Mouse (Mus musculus) limb, embryonic 14.5 days (tissue): Measurements from ENCODE around the gene Hnrnpl. TPM values are rescaled to one million over a fixed set of nuclear protein-coding genes. Genes with fewer than 3 reads are reported as not detected.

Experiments used
- ATAC-seq: fragments of 200-750 bp; cut with Nextera tagmentation; 2 replicates; pipeline ENCODE4 v1.8.0; 2017; ENCODE audit warnings: low read depth, moderate number of reproducible peaks, moderate TSS enrichment; ENCODE audit not compliant: low FRiP score
- DNase-seq: peaks from one replicate; pipeline ENCODE4 v3.0.0-alpha.2; 2015; ENCODE audit warnings: low spot score
- H3K27ac ChIP-seq: fragments of 300-500 bp; sonication (generic); replicated peaks from 2 replicates; pipeline ENCODE4 v1.5.1; 2014; ENCODE audit warnings: low read depth, mild to moderate bottlenecking, low read length, moderate library complexity, mixed read lengths
- H3K27me3 ChIP-seq: fragments of 300-500 bp; sonication (generic); 2 replicates; pipeline ENCODE4 v1.6.1; 2014; ENCODE audit warnings: low read length, mixed read lengths; ENCODE audit not compliant: control insufficient read depth, insufficient read depth
- H3K36me3 ChIP-seq: fragments of 300-500 bp; sonication (generic); 2 replicates; pipeline ENCODE4 v1.6.1; 2014; ENCODE audit warnings: mild to moderate bottlenecking, low read length, moderate library complexity, mixed read lengths; ENCODE audit not compliant: control insufficient read depth, insufficient read depth
- H3K4me1 ChIP-seq: fragments of 300-500 bp; sonication (generic); 2 replicates; pipeline ENCODE4 v1.6.1; 2014; ENCODE audit warnings: antibody characterized with exemption, low read length, mixed read lengths; ENCODE audit not compliant: control insufficient read depth, insufficient read depth
- H3K4me2 ChIP-seq: fragments of 300-500 bp; sonication (generic); replicated peaks from 2 replicates; pipeline ENCODE4 v1.6.1; 2014; ENCODE audit warnings: low read depth, mild to moderate bottlenecking, low read length, moderate library complexity; ENCODE audit not compliant: severe bottlenecking
- H3K4me3 ChIP-seq: fragments of 300-500 bp; sonication (generic); replicated peaks from 2 replicates; pipeline ENCODE4 v1.5.1; 2014; ENCODE audit warnings: low read length
- H3K9ac ChIP-seq: fragments of 300-500 bp; sonication (generic); 2 replicates; pipeline ENCODE4 v1.6.1; 2014; ENCODE audit warnings: mild to moderate bottlenecking, low read depth, low read length, moderate library complexity; ENCODE audit not compliant: severe bottlenecking
- H3K9me3 ChIP-seq: fragments of 300-500 bp; sonication (generic); 2 replicates; pipeline ENCODE4 v1.6.1; 2016; ENCODE audit warnings: low read length; ENCODE audit not compliant: control insufficient read depth
- POLR2A ChIP-seq: fragments of 200-500 bp; IDR thresholded peaks from 2 replicates; pipeline ENCODE4 v1.8.0; 2012; ENCODE audit warnings: inconsistent platforms, mild to moderate bottlenecking, moderate library complexity, borderline replicate concordance; ENCODE audit not compliant: insufficient read depth, insufficient read length; ENCODE audit errors: extremely low read depth
- WGBS: fragments of 180-500 bp; shearing (Covaris S2); extraction: QIAGEN DNeasy Blood & Tissue Kit; methylation state at CpG from one replicate; pipeline ENCODE4 v1.1.7; 2014; 5-methylcytosine and 5-hydroxymethylcytosine counted together
- polyA plus RNA-seq, 2 experiments: library from polyadenylated mRNA; depleted of rRNA in 1 of 2; stranded (reverse) in 1 of 2; unstranded in 1 of 2; fragments of >200 nt; fragmentation: Nextera tagmentation in 1 of 2; extraction: Ambion mirVana in 1 of 2; gene quantifications; 2 replicates each; pipeline versions ENCODE4 v1.2.1 to v1.2.3; 2012 to 2014

Gene Hnrnpl
- polyA plus RNA-seq, 2 experiments = 208 to 525 TPM

DNA sequence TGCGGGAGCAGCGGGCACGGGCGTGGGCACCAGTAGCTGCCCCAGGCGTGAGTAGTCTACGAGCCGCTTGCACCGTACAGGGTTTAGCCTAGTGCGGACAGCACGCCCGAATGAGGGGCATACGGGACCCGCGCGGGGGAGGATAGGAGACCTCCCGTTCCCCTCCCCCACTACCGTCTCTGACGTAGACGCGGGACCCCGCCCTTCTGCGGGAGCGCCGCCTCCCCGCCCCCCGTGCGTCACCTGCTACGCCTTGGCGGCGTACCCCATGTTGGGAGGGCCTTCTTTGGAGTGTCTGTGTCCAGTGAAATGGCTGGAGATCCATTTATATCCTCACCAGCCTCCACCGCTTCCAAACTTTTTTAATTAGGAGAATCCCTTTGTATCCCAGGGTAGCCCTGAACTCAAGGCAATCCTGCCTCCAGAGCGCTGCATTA lies 634 bp downstream of the Hnrnpl start:
- DNase-seq (peak; percentile 94), ATAC-seq (peak; percentile 67)
- peak overlapping the region; percentile 100 for H3K27ac ChIP-seq
- peaks cover 21% of the 10 kb centered on the region for H3K36me3 ChIP-seq
- H3K4me3 ChIP-seq = peak overlapping the region; percentile 69
- H3K4me2 ChIP-seq = peak overlapping the region; percentile 94
- peaks cover 22% of the 10 kb centered on the region for H3K4me1 ChIP-seq
- peak; percentile 89; the same call in 1 of the 2 replicates for TF ChIP-seq POLR2A
- WGBS = 0% methylated on average over 19 of the region's 32 CpGs
- no peaks in the 10 kb centered on the region for H3K9me3 ChIP-seq
- H3K27me3 ChIP-seq = no peaks in the 10 kb centered on the region
- peak overlapping the region; percentile 88 for H3K9ac ChIP-seq

DNA sequence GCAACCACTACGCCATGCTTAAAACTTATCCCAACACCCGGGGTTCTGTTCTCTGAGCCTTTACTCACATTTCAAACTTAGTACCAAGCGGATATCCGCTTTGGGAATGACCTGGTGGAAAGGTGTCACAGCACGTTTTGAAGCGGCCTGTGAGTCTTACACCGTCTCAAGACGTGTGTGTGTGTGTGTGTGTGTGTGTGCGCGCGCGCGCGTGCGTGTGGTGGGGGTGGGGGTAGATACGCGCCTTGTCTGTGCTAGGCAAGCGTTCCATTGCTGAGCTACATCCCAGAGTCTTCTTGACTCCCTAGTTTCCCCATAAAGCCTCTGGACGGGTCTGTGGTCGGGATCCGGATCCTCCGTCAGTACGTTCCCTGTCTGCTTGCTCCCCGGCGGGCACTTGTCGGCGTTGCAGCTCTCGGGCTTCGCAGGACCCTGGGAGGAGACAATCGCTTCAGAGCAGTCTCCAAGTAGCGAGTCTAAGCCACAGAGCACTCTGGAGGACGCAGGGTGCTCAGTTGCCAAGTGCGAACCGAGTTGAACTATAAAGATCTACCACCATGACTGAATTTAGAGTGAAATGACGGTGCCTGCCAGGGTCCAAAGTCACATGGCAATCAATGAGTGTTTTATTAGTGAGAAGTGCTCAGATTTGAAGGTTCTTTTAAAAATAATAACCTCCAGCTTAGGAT lies 1.2 kb downstream of the Hnrnpl start:
- Histone ChIP-seq H3K27me3 (no peaks in the 10 kb centered on the region), H3K4me2 (peak overlapping the region; percentile 94), H3K4me3 (peak overlapping the region; percentile 69), H3K4me1 (peaks cover 20% of the 10 kb centered on the region), H3K9me3 (no peaks in the 10 kb centered on the region), H3K9ac (peak overlapping the region; percentile 88), H3K36me3 (peaks cover 27% of the 10 kb centered on the region), H3K27ac (peak overlapping the region; percentile 100)
- DNase-seq = peak; percentile 55
- peak; percentile 1; the same call in 1 of the 2 replicates for ATAC-seq
- TF ChIP-seq POLR2A = no peak
- WGBS = under 1% methylated on average over 35 of the region's 35 CpGs

DNA sequence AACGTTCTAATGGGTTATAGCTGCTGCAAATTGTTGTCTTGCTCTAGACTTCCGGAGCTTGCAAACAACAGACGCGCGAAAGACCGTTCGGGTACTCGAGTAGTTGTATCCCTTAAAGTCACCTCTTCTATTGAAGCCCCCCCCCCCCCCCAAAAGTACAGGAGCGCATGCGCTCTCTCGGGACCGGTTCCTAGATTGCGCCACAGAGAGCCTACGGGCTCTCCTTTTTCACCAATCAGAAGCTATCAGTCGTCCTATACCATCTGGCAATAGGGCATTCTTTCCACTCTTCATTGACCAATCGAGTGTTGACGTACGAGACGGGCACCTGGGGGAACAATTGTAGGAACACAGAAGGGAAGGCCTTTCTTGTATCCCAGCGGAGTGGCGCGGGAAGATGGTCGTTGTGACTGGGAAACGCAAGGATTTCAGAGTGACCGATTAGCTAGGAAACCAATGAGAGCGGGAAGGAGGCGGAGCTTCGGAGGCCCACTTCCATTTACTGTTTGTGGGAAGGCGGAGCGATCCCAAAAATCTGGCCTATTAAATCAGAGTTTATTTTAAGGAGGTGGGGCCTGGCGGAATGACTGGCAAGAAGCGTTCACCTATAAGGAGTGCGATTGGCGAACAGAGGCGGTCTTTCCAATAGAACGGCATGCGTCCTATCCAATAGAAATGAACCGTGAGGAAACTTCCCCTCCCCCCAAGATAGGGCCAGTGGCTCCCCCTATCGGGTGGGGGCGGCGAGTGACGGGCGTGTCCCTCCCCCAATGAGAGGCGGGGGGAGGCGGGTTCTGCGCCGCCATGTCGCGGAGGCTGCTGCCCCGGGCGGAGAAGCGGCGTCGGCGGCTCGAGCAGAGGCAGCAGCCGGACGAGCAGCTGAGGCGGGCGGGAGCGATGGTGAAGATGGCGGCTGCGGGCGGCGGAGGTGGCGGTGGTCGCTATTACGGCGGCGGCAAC lies 2.0 kb downstream of the Hnrnpl start:
- Histone ChIP-seq H3K27ac (peak overlapping the region; percentile 100), H3K9me3 (no peaks in the 10 kb centered on the region), H3K4me3 (peak overlapping the region; percentile 69), H3K36me3 (peaks cover 35% of the 10 kb centered on the region), H3K9ac (peak overlapping the region; percentile 88), H3K27me3 (no peaks in the 10 kb centered on the region), H3K4me2 (peak overlapping the region; percentile 94), H3K4me1 (peaks cover 20% of the 10 kb centered on the region)
- WGBS = 1% methylated on average over 70 of the region's 70 CpGs
- TF ChIP-seq POLR2A = peak; percentile 86
- DNase-seq (peak; percentile 100), ATAC-seq (peak; percentile 91)

DNA sequence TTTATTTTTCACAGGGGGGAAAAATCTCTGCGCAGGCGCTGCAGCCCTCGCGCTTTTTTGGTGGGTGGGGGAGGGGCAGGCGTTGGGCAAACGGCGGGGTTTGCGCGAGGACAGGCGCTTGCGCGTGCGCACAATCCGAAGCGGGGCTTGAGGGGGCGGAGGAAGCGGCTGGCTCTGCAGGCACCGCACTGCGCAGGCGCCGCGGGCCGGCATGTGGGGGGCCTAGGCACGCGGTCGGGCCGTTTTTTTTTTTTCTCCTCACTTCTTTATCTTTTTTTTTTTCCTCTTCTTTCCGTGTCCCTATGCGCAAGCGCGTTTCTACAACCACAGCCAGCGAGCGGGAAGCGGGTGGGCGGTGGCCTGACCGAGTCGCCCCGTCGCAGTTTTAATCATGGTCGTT lies 2.9 kb downstream of the Hnrnpl start:
- DNase-seq (peak; percentile 96), ATAC-seq (peak; percentile 28)
- Histone ChIP-seq H3K9ac (peak overlapping the region; percentile 88), H3K4me1 (peaks cover 20% of the 10 kb centered on the region), H3K9me3 (no peaks in the 10 kb centered on the region), H3K27ac (peak overlapping the region; percentile 96), H3K4me3 (peak overlapping the region; percentile 69), H3K27me3 (no peaks in the 10 kb centered on the region), H3K4me2 (peak overlapping the region; percentile 78), H3K36me3 (peaks cover 43% of the 10 kb centered on the region)
- TF ChIP-seq POLR2A = no peak
- 0% methylated on average over 31 of the region's 40 CpGs for WGBS

DNA sequence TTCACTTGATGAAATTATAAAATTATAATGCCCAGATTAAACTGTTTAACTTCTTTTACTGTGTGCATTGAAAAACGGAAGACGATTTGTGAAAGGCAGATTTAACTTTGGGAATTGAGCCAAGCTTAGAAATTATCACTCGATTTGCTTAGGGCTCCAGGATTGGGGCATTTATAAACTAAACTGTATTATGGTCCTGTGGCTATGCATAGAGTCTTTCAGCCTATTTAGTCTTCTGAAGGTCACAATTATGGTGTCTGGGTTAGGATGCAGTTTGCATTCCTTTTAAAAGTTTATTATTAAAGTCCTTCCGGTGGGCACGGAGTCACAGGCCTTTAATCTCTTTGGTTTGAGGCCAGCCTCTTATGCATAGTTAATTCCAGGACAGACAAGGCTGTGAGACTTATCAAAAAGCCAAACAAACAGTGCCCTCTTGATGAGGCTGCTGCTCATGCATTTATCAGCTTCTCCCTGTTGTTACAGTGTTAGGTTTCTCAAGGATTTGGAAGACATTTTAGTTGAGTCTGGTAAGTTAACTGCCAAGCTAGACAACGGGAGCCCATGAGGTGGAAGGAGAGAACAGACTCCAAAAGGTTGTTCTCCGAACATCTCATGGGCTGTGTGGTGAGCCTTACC lies 3.4 kb downstream of the Hnrnpl start:
- ATAC-seq (no peak), DNase-seq (no peak)
- H3K4me1 ChIP-seq = peaks cover 22% of the 10 kb centered on the region
- peak overlapping the region; percentile 69 for H3K4me3 ChIP-seq
- H3K27me3 ChIP-seq = no peaks in the 10 kb centered on the region
- WGBS = 10% methylated on average over 7 of the region's 7 CpGs
- no peak overlapping the region; the same call in 1 of the 2 replicates for H3K27ac ChIP-seq
- no peak for TF ChIP-seq POLR2A
- peak overlapping the region; percentile 78 for H3K4me2 ChIP-seq
- no peaks in the 10 kb centered on the region for H3K9me3 ChIP-seq
- H3K9ac ChIP-seq = peak overlapping the region; percentile 88
- peaks cover 49% of the 10 kb centered on the region for H3K36me3 ChIP-seq
